Mouse (Mus musculus): Measurements from ENCODE around the gene Rnaseh2a.

DNA sequence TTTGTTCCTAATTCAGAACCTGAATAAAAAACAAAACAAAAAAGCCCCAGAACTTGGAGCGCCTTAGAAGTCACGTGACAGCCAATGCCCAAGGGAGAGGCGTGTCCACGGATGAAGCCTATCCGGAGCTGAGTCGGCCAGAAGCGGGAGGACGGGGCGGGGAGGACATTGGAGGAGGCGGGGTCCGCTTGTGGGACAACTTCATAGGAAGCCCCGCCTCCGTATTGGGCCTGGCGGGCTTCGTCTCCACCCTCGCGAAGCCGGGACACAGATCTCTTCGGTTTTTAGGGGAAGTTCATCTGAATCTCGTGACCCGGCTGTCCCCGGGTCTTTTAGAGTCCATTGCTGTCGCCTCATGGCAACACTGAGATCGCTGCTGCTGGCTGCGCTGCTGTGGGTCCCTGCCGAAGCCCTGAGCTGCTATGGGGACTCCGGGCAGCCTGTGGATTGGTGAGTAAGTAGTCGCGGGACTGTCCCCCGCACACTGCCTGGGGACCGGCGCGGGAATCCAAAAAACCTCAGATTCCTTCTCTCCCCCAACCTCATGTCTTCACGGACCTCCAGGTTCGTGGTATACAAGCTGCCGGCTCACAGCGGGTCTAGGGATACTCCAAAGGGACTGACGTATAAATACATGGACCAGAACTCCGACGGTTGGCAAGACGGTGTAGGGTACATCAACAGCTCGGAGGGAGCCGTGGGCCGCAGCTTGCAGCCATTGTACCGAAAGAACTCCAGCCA is 61.0 kb downstream of the Rnaseh2a start, which contains the start of gene Dnase2a:
- TF ChIP-seq POLR2A (IDR thresholded peaks at IDR 0.05; ENCODE audit: extremely low read depth, insufficient read depth, low read length) (peak; percentile 19; the same call in 1 of the 2 replicates), CTCF (IDR thresholded peaks at IDR 0.05; ENCODE audit: low read depth, low read length) (0 out of 2 replicates have a peak, but pooled peaks have one; percentile 1)
